31 mouse cellular contexts compared by ENCODE assay signal in genomic region chr10:120424015-120424414, GRCm38 (mm10). TPM values are rescaled to one million over a fixed set of nuclear protein-coding genes. Genes with fewer than 3 reads are reported as not detected.
DNase-seq lines count a peak whose midpoint lies in the region; ATAC-seq and TF ChIP-seq lines count a peak whose summit lies in the region.
"Had no signal": no experiment of that assay in that cellular context is flagged by ENCODE, and none has a peak within 500 bp of the region (broad histone marks: within the 10 kb centered on the region; RNA-seq: fewer than 3 reads in every experiment).

No protein-coding gene starts in this region.

- peaks cover 49% of the 10 kb centered on the region for H3K4me1 ChIP-seq in heart, embryonic 11.5 days (ENCODE audit: control insufficient read depth, insufficient read depth, low read length)
- H3K4me1 ChIP-seq in kidney, embryonic 15.5 days, result peaks cover 85% of the 10 kb centered on the region
- H3K4me1 ChIP-seq in embryonic facial prominence, embryonic 14.5 days (ENCODE audit: control insufficient read depth, insufficient read depth, low read length), result peaks cover 58% of the 10 kb centered on the region
- H3K4me1 ChIP-seq in liver, postnatal 0 days (ENCODE audit: insufficient read depth), result peaks cover 5% of the 10 kb centered on the region

- 0 out of 2 replicates have a peak overlapping the region, but pooled peaks have one; percentile 41 for H3K27ac ChIP-seq in heart, embryonic 11.5 days (ENCODE audit: low read depth, low read length)
- peak overlapping the region; percentile 54; the same call in 1 of the 2 replicates for H3K27ac ChIP-seq in kidney, embryonic 15.5 days
- H3K27ac ChIP-seq in embryonic facial prominence, embryonic 14.5 days (replicated peaks; ENCODE audit: low read depth, low read length), result 0 out of 2 replicates have a peak overlapping the region, but pooled peaks have one; percentile 15
- no peak overlapping the region for H3K27ac ChIP-seq in liver, postnatal 0 days (ENCODE audit: low read depth)
- H3K27ac ChIP-seq: embryonic facial prominence, embryonic 12.5 days; forebrain, embryonic 12.5 days; hindbrain, embryonic 13.5 days; liver, embryonic 14.5 days had no signal

- 23% methylated on average over 9 of the region's 9 CpGs for WGBS in heart, embryonic 11.5 days (ENCODE audit: insufficient replicate concordance)
- 62% methylated on average over 9 of the region's 9 CpGs for WGBS in kidney, embryonic 15.5 days
- WGBS in embryonic facial prominence, embryonic 14.5 days, result 63% methylated on average over 9 of the region's 9 CpGs
- WGBS in liver, postnatal 0 days (ENCODE audit: insufficient replicate concordance), result 63% methylated on average over 9 of the region's 9 CpGs

- H3K9ac ChIP-seq in heart, embryonic 11.5 days (ENCODE audit: low read depth, low read length), result no peak overlapping the region
- no peak overlapping the region for H3K9ac ChIP-seq in kidney, embryonic 15.5 days
- H3K9ac ChIP-seq in embryonic facial prominence, embryonic 14.5 days (ENCODE audit: low read depth, low read length), result no peak overlapping the region
- H3K9ac ChIP-seq in liver, postnatal 0 days (replicated peaks), result no peak overlapping the region
- H3K9ac ChIP-seq: embryonic facial prominence, embryonic 12.5 days; forebrain, embryonic 12.5 days; hindbrain, embryonic 13.5 days; liver, embryonic 14.5 days had no signal

- H3K4me2 ChIP-seq in heart, embryonic 11.5 days, result no peak overlapping the region; the same call in 1 of the 2 replicates
- no peak overlapping the region for H3K4me2 ChIP-seq in kidney, embryonic 15.5 days
- H3K4me2 ChIP-seq in embryonic facial prominence, embryonic 14.5 days (ENCODE audit: low read depth, low read length), result no peak overlapping the region
- no peak overlapping the region for H3K4me2 ChIP-seq in liver, postnatal 0 days (ENCODE audit: low read depth, low read length)
- H3K4me2 ChIP-seq: embryonic facial prominence, embryonic 12.5 days; forebrain, embryonic 12.5 days; hindbrain, embryonic 13.5 days; midbrain, embryonic 11.5 days had no signal

- no peaks in the 10 kb centered on the region for H3K36me3 ChIP-seq in heart, embryonic 11.5 days (ENCODE audit: control insufficient read depth, insufficient read depth, low read length)
- H3K36me3 ChIP-seq in kidney, embryonic 15.5 days, result no peaks in the 10 kb centered on the region
- H3K36me3 ChIP-seq in C2C12 (ENCODE audit: control insufficient read depth, insufficient read depth), result peaks cover 84% of the 10 kb centered on the region
- 0 out of 2 replicates have a peak, but pooled peaks cover 6% of the 10 kb centered on the region for H3K36me3 ChIP-seq in embryonic facial prominence, embryonic 14.5 days (ENCODE audit: control insufficient read depth, insufficient read depth, low read length)
- no peaks in the 10 kb centered on the region for H3K36me3 ChIP-seq in liver, postnatal 0 days (replicated peaks; ENCODE audit: insufficient read depth, low read length)
- H3K36me3 ChIP-seq: forebrain, embryonic 12.5 days; hindbrain, embryonic 13.5 days had no signal

- TF ChIP-seq EP300 in liver, postnatal 0 days (IDR thresholded peaks at IDR 0.05; ENCODE audit: low read depth), result no peak

- no peaks in the 10 kb centered on the region for H3K27me3 ChIP-seq in heart, embryonic 11.5 days (ENCODE audit: control insufficient read depth, insufficient read depth, low read length)
- H3K27me3 ChIP-seq in kidney, embryonic 15.5 days, result no peaks in the 10 kb centered on the region
- no peaks in the 10 kb centered on the region for H3K27me3 ChIP-seq in C2C12 (ENCODE audit: control insufficient read depth, insufficient read depth, insufficient read length)
- H3K27me3 ChIP-seq in embryonic facial prominence, embryonic 14.5 days (replicated peaks; ENCODE audit: control insufficient read depth, insufficient read depth, low read length), result no peaks in the 10 kb centered on the region
- H3K27me3 ChIP-seq in liver, postnatal 0 days (ENCODE audit: insufficient read depth, low read length), result no peaks in the 10 kb centered on the region
- H3K27me3 ChIP-seq: CH12.LX; embryonic facial prominence, embryonic 12.5 days; forebrain, embryonic 12.5 days; hindbrain, embryonic 13.5 days had no signal

- H3ac ChIP-seq in C2C12 (ENCODE audit: control insufficient read depth, insufficient read length, low read depth), result peak overlapping the region; percentile 27

- H3K9me3 ChIP-seq in heart, embryonic 11.5 days (replicated peaks; ENCODE audit: control insufficient read depth, low read length), result no peaks in the 10 kb centered on the region
- H3K9me3 ChIP-seq in kidney, embryonic 15.5 days (replicated peaks), result no peaks in the 10 kb centered on the region
- no peaks in the 10 kb centered on the region for H3K9me3 ChIP-seq in embryonic facial prominence, embryonic 14.5 days (ENCODE audit: control insufficient read depth, low read length)
- H3K9me3 ChIP-seq in liver, postnatal 0 days (ENCODE audit: low read length), result no peaks in the 10 kb centered on the region
- H3K9me3 ChIP-seq: embryonic facial prominence, embryonic 12.5 days; forebrain, embryonic 12.5 days; hindbrain, embryonic 13.5 days had no signal

- ATAC-seq in heart, embryonic 11.5 days (replicated peaks; ENCODE audit: insufficient number of reproducible peaks, low FRiP score, low TSS enrichment), result no peak
- ATAC-seq in kidney, embryonic 15.5 days (replicated peaks; ENCODE audit: low FRiP score), result no peak
- no peak for ATAC-seq in embryonic facial prominence, embryonic 14.5 days (ENCODE audit: low read depth)
- no peak for ATAC-seq in liver, postnatal 0 days
- ATAC-seq: activated CD4-positive, CD25-positive, alpha-beta regulatory T cell, adult 4 months; midbrain, embryonic 16.5 days had no signal

- H3K79me2 ChIP-seq in C2C12 (ENCODE audit: control insufficient read depth, insufficient read depth), result peaks cover 97% of the 10 kb centered on the region

- H3K79me3 ChIP-seq in C2C12 (ENCODE audit: low read depth), result peaks cover 73% of the 10 kb centered on the region

- no peak for DNase-seq in heart, adult 9 months (ENCODE audit: low spot score in 2 of 2)
- DNase-seq in kidney, adult 8-10 months, result no peak
- DNase-seq in embryonic facial prominence, embryonic 14.5 days (ENCODE audit: low spot score), result no peak
- no peak for DNase-seq in liver, postnatal 0 days
- no peak for DNase-seq in yolk sac, embryonic 10.5 days (ENCODE audit: low spot score)
- DNase-seq: adrenal gland, adult 2 months; B cell, adult 2 months; cerebellum, adult 9-10 months; cerebellum, postnatal 36 days; gastrocnemius, postnatal 14 days; heart, postnatal 14 days; kidney, adult 2 months; kidney, postnatal 14 days; liver; lung, postnatal 36 days; right cerebral cortex, adult 18-20 months; spleen, adult 18-20 months; thymus, adult 2 months; thymus, postnatal 4 days had no signal

- no peak for TF ChIP-seq CTCF in C2C12 (IDR thresholded peaks at IDR 0.05; ENCODE audit: control insufficient read depth, insufficient read depth, insufficient read length)
- no peak for TF ChIP-seq CTCF in liver, postnatal 0 days (IDR thresholded peaks at IDR 0.05; ENCODE audit: low read depth)

- H3K4me3 ChIP-seq in heart, embryonic 11.5 days (ENCODE audit: low read depth, low read length), result no peak overlapping the region
- no peak overlapping the region for H3K4me3 ChIP-seq in kidney, embryonic 15.5 days (replicated peaks)
- H3K4me3 ChIP-seq in C2C12 (ENCODE audit: insufficient read depth, poor library complexity, severe bottlenecking), result no peak overlapping the region
- H3K4me3 ChIP-seq in embryonic facial prominence, embryonic 14.5 days (ENCODE audit: low read depth, low read length), result no peak overlapping the region
- no peak overlapping the region for H3K4me3 ChIP-seq in liver, postnatal 0 days (ENCODE audit: low read depth, low read length)
- H3K4me3 ChIP-seq: embryonic facial prominence, embryonic 12.5 days; erythroblast, embryonic 14.5 days; forebrain, embryonic 12.5 days; hindbrain, embryonic 13.5 days had no signal

TF ChIP-seq in C2C12, 6 proteins besides CTCF, POLR2A, EP300 and RAD21:
- TF ChIP-seq MYOG (IDR thresholded peaks at IDR 0.05; ENCODE audit: control insufficient read depth, extremely low read depth, insufficient read length) (no peak), FOSL1 (IDR thresholded peaks at IDR 0.05; ENCODE audit: insufficient read depth, low read length, poor library complexity, severe bottlenecking) (no peak), USF1 (IDR thresholded peaks at IDR 0.05; ENCODE audit: low read depth) (no peak), MAX (IDR thresholded peaks at IDR 0.05) (no peak), MYOD1 (IDR thresholded peaks at IDR 0.05; ENCODE audit: control insufficient read depth, insufficient read length, low read depth) (no peak), CEBPB (IDR thresholded peaks at IDR 0.05; ENCODE audit: low read depth) (no peak)

RNA-seq across cellular contexts. Expression of gene Hmga2, which starts 52.3 kb away (rescaled TPM):
- 31.7 and 42.6 TPM in 2 replicates for polyA plus RNA-seq in heart, embryonic 11.5 days (2014; fragmentation: Nextera tagmentation; extraction: Ambion mirVana)
- polyA plus RNA-seq in kidney, embryonic 15.5 days (2015; fragmentation: Nextera tagmentation; extraction: Ambion mirVana), result 28.3 and 30.3 TPM in 2 replicates
- polyA plus RNA-seq in C2C12 (2012; fragmentation: generic; extraction: Trizol), result 59.9 TPM
- polyA plus RNA-seq in embryonic facial prominence, embryonic 14.5 days (2014; fragmentation: Nextera tagmentation; extraction: Ambion mirVana), result 11.1 and 18.0 TPM in 2 replicates
- 0.43 and 0.56 TPM in 2 replicates for polyA plus RNA-seq in liver, postnatal 0 days (2015; fragmentation: Nextera tagmentation; extraction: Ambion mirVana)
